Mouse (Mus musculus) heart, adult 2 months (tissue): ENCODE data around the gene Slit3.

Experiments
- CTCF ChIP-seq: fragments of 200-600 bp; IDR thresholded peaks from 2 replicates; pipeline ENCODE4 v1.8.1; 2022; ENCODE audit warnings: antibody characterized with exemption, mild to moderate bottlenecking, moderate library complexity
- EP300 ChIP-seq: fragments of 200-500 bp; IDR thresholded peaks from 2 replicates; pipeline ENCODE4 v1.6.1; 2011; ENCODE audit warnings: low read depth, low read length, control low read depth; ENCODE audit not compliant: insufficient read depth
- POLR2A ChIP-seq: fragments of 200-500 bp; IDR thresholded peaks from 2 replicates; pipeline ENCODE4 v1.6.1; 2011; ENCODE audit warnings: mild to moderate bottlenecking, low read depth, low read length, control low read depth; ENCODE audit not compliant: insufficient read depth

DNA sequence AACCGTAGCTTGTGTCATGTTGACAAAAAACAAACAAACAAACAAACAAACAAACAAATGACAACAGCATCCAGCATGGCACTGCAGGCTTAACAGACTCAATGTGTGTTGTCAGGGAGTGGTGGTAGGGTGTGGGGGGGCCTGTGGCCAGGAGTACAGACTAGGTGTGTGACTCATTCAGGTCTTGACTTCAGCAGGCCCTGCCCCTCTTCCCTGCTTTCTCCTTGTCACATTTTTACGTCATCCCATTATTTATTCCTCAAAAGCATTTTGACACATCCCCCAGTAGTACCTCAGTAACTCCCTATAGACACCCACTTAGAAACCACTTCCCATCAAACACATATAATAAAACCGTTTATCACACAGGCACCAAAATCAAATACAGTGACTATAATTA, 450.9 kb downstream of the Slit3 start:
- no peak for TF ChIP-seq POLR2A
- TF ChIP-seq CTCF = no peak
- no peak for TF ChIP-seq EP300
